Mouse (Mus musculus): ENCODE data around the gene Rasal2. TPM values are rescaled to one million over a fixed set of nuclear protein-coding genes. Genes with fewer than 3 reads are reported as not detected.
A peak's percentile ranks its signal among the peaks of the same experiment; 100 is the strongest.

Rasal2 gene
- polyA plus RNA-seq, 1 experiment, result 3.7 TPM

- DNase-seq (ENCODE audit: low read depth), result no peak
Measured at GRCm38 (mm10) chr1:157343519-157343918, 68.9 kb downstream of the Rasal2 start.

GRCm38 (mm10) chr1:157334834-157335233, 77.6 kb downstream of the Rasal2 start:
- DNase-seq (ENCODE audit: low read depth), result no peak

- DNase-seq (ENCODE audit: low read depth), result no peak
Measured at GRCm38 (mm10) chr1:157328068-157328467, 84.3 kb downstream of the Rasal2 start.

GRCm38 (mm10) chr1:157323091-157323490, 89.3 kb downstream of the Rasal2 start:
- no peak for DNase-seq (ENCODE audit: low read depth)

GRCm38 (mm10) chr1:157318896-157319295, 93.5 kb downstream of the Rasal2 start:
- no peak for DNase-seq (ENCODE audit: low read depth)

- no peak for DNase-seq (ENCODE audit: low read depth)
Measured at GRCm38 (mm10) chr1:157301266-157301665, 111.1 kb downstream of the Rasal2 start.

GRCm38 (mm10) chr1:157299559-157299958, 112.8 kb downstream of the Rasal2 start:
- DNase-seq (ENCODE audit: low read depth), result no peak

GRCm38 (mm10) chr1:157298990-157299389, 113.4 kb downstream of the Rasal2 start:
- no peak for DNase-seq (ENCODE audit: low read depth)

- no peak for DNase-seq (ENCODE audit: low read depth)
Measured at GRCm38 (mm10) chr1:157297137-157297536, 115.3 kb downstream of the Rasal2 start.

- DNase-seq (ENCODE audit: low read depth), result no peak
Measured at GRCm38 (mm10) chr1:157295868-157296267, 116.5 kb downstream of the Rasal2 start.

- no peak for DNase-seq (ENCODE audit: low read depth)
Measured at GRCm38 (mm10) chr1:157290173-157290572, 122.2 kb downstream of the Rasal2 start.

GRCm38 (mm10) chr1:157289251-157289650, 123.1 kb downstream of the Rasal2 start:
- no peak for DNase-seq (ENCODE audit: low read depth)

GRCm38 (mm10) chr1:157286561-157286960, 125.8 kb downstream of the Rasal2 start:
- no peak for DNase-seq (ENCODE audit: low read depth)

GRCm38 (mm10) chr1:157285366-157285765, 127.0 kb downstream of the Rasal2 start:
- DNase-seq (ENCODE audit: low read depth), result no peak

GRCm38 (mm10) chr1:157280781-157281180, 131.6 kb downstream of the Rasal2 start:
- no peak for DNase-seq (ENCODE audit: low read depth)

- peak; percentile 79 for DNase-seq (ENCODE audit: low read depth)
Measured at GRCm38 (mm10) chr1:157275672-157276307, 136.6 kb downstream of the Rasal2 start.

GRCm38 (mm10) chr1:157267894-157268293, 144.5 kb downstream of the Rasal2 start:
- DNase-seq (ENCODE audit: low read depth), result no peak

GRCm38 (mm10) chr1:157256562-157256961, 155.8 kb downstream of the Rasal2 start:
- DNase-seq (ENCODE audit: low read depth), result peak; percentile 61

GRCm38 (mm10) chr1:157255776-157256175, 156.6 kb downstream of the Rasal2 start:
- no peak for DNase-seq (ENCODE audit: low read depth)

GRCm38 (mm10) chr1:157253600-157254490, 158.6 kb downstream of the Rasal2 start:
- DNase-seq (ENCODE audit: low read depth), result no peak

GRCm38 (mm10) chr1:157248112-157248511, 164.3 kb downstream of the Rasal2 start:
- DNase-seq (ENCODE audit: low read depth), result peak; percentile 58

GRCm38 (mm10) chr1:157247341-157247740, 165.1 kb downstream of the Rasal2 start:
- peak; percentile 92 for DNase-seq (ENCODE audit: low read depth)

GRCm38 (mm10) chr1:157246779-157247178, 165.6 kb downstream of the Rasal2 start:
- no peak for DNase-seq (ENCODE audit: low read depth)
